Mouse (Mus musculus) liver, adult 2 months (tissue): ENCODE results near the gene Gcnt3.

Experiments used
- CTCF ChIP-seq: fragments of 200-500 bp; IDR thresholded peaks from 2 replicates; pipeline ENCODE4 v1.5.1; 2011; ENCODE audit warnings: low read depth, low read length, control low read depth
- POLR2A ChIP-seq: fragments of 200-500 bp; IDR thresholded peaks from 2 replicates; pipeline ENCODE4 v1.6.1; 2011; ENCODE audit warnings: low read length, control low read depth; ENCODE audit not compliant: insufficient read depth; ENCODE audit errors: extremely low read depth

DNA sequence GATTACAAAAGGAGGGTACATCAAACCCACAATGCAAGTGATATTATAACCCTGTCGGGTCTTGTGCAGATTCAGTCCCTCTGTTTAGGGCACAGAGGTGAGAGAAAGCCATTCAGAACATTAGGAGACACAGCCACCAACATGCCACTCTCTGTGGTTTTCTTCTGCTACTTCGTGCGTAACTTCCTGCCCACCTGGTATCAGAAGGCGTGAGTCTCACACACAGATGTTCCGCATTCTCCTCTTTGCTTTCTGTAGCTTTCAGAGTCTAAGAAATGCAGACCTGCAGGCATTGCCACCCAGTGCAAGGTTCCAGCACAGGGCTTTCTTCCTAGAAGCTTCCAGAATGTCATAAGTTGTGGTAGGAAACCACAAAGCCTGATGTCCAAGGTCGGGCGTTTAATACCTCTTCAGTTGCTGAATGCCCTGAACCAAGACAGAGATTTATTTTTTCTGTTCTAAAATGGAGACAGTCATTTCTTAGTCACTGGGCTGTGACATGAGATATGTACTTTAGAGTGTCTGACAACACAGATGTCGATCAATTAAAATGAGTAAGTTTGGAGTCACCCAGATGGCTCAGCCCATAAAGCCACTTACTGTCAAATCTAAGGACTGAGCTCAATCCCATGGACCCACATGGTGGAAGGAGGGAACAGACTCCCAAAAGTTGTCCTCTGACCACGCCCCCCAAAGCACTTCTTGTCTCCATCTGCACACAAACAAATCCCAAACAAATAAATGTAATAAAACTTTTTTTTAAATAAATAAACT, 42.3 kb upstream of the Gcnt3 start:
- TF ChIP-seq CTCF: no peak
- no peak for TF ChIP-seq POLR2A
